Mouse (Mus musculus): Measurements from ENCODE around the gene Dapk1. TPM values are rescaled to one million over a fixed set of nuclear protein-coding genes. Genes with fewer than 3 reads are reported as not detected.

The Dapk1 gene
- 54.7 and 56.5 TPM in 2 replicates for polyA plus RNA-seq (2015; fragmentation: Nextera tagmentation; extraction: Ambion mirVana)

DNA sequence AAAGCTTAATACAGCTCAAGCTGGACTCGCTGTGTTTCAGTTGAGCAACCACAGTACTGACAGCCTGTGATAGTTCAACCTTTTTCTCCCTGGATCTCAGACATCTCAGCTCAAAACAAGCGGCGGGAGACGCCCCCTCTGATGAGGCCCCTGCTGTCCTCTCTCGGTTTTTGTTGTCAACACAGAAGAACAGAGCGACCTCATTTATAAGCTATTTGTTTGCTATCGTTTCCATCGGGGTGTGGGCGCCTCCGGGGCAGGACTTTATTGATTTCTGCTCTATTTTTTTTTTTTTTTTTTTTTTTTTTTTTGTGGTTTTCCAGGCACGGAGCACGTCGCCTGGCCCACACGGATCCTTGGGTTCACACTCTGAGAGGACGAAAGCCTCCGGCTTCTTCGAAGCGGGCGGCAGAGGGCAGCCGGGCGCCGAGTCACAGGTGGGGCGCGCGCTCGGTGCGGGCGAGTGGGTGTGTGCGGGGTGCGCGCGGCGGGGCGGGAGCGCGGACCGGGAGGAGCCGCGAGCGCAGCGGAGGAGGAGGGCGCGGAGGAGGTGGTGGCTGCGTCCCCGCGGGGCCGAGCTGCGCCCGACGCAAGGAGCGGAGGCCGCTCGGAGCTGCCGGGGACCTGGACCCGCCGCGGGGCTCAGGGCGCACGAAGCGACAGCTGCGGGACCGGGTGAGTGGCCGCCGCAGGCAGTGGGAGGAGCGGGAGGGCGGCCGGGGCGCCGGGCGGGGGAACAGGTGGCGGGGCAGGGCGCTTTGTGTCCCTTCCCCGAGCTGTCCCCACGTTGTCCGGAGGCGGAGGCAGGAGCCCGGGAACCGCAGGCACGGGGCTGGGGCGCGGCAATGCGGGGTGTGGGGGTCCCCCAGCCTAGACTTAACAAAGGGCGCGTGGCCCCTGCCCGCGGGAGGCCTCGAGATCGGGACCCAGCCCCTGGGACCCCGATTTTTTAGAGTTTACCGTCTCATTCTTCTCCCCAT, at the start of gene Dapk1:
Gene Dapk1 (plus strand): TSS at position 512 of the 980 bp plus-strand sequence.
- ATAC-seq (replicated peaks) = peak; percentile 90
- peak within 1 kb of the TSS; percentile 97 for H3K4me3 ChIP-seq
- no peaks in the 10 kb centered on the region for H3K9me3 ChIP-seq
- under 1% methylated on average over 80 of the region's 90 CpGs for WGBS
- H3K36me3 ChIP-seq = peaks cover 6% of the 10 kb centered on the region; the same call in 1 of the 2 replicates
- H3K27me3 ChIP-seq = no peaks in the 10 kb centered on the region
- peak within 1 kb of the TSS; percentile 50 for H3K4me2 ChIP-seq (replicated peaks)
- H3K4me1 ChIP-seq = peaks cover 27% of the 10 kb centered on the region
- H3K9ac ChIP-seq (replicated peaks) = peak within 1 kb of the TSS; percentile 95
- peak within 1 kb of the TSS; percentile 96 for H3K27ac ChIP-seq (replicated peaks)

DNA sequence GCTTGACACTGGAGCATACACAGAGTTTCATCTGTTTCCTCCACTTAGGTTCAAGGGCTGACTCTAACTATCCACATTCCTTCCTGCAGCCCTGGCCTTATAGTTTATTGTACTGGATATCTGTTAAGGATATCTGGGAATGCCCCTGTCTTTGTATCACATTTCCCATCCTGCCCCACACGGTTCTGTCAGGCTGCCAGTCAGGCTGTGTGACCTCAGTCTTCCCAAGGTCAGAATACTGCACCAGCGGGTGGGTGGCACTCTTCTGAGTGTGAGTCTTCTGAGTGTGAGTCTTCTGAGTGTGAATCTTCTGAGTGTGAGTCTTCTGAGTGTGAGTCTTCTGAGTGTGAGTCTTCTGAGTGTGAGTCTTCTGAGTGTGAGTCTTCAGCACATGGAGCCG, 48.4 kb upstream of the Dapk1 start:
- Histone ChIP-seq H3K4me3 (no peak overlapping the region), H3K9me3 (no peaks in the 10 kb centered on the region), H3K27me3 (no peaks in the 10 kb centered on the region), H3K27ac (replicated peaks) (no peak overlapping the region), H3K4me1 (no peaks in the 10 kb centered on the region), H3K9ac (replicated peaks) (no peak overlapping the region), H3K4me2 (replicated peaks) (no peak overlapping the region), H3K36me3 (no peaks in the 10 kb centered on the region)
- ATAC-seq (replicated peaks) = no peak
- 66% methylated on average over 3 of the region's 3 CpGs for WGBS

DNA sequence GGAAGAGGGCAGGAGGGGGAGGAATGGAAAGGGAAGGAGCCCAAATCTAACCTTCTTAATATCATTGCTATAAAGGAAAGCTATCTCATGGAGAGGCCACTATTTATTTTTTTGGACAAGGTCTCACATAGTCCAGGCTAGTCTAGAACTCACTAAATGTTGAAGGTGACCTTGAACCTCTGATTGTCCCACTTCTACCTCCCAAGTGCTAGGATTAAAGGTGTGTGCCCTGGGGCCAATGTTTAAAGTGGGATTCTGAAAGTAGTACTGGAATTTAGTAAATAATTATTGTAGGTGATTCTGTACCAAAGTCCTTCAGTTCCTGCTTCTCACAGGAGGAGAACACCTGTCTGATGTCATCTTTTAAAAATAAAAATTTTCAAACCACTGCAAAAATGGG, 45.3 kb upstream of the Dapk1 start:
- H3K27ac ChIP-seq (replicated peaks) = no peak overlapping the region
- no peaks in the 10 kb centered on the region for H3K27me3 ChIP-seq
- no peak overlapping the region for H3K9ac ChIP-seq (replicated peaks)
- H3K4me1 ChIP-seq = no peaks in the 10 kb centered on the region
- no peak overlapping the region for H3K4me3 ChIP-seq
- no peak overlapping the region for H3K4me2 ChIP-seq (replicated peaks)
- no peak for ATAC-seq (replicated peaks)
- no peaks in the 10 kb centered on the region for H3K36me3 ChIP-seq
- H3K9me3 ChIP-seq = no peaks in the 10 kb centered on the region

DNA sequence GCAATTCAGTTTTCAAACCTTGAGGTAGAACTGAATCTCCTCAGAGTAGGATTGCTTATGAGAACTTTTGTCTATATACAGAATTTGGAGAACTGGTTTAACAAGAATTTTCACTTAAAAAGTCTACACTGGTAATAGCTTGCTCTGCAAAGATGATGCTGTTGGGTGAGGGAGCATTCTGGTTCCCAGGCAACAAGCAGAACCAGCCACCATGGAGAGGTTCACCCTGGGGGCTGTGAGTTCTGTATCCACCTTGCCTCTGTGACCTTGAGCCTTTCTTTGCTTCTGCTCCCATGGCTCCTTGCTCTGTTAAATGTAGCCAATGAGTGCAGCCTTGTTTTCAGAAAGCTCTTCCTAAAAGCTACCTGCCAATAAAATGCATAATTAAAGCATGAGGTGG, 44.8 kb upstream of the Dapk1 start:
- no peak overlapping the region for H3K27ac ChIP-seq (replicated peaks)
- no peaks in the 10 kb centered on the region for H3K36me3 ChIP-seq
- H3K4me2 ChIP-seq (replicated peaks) = no peak overlapping the region
- no peaks in the 10 kb centered on the region for H3K9me3 ChIP-seq
- no peak overlapping the region for H3K9ac ChIP-seq (replicated peaks)
- H3K27me3 ChIP-seq = no peaks in the 10 kb centered on the region
- no peak for ATAC-seq (replicated peaks)
- no peaks in the 10 kb centered on the region for H3K4me1 ChIP-seq
- no peak overlapping the region for H3K4me3 ChIP-seq

DNA sequence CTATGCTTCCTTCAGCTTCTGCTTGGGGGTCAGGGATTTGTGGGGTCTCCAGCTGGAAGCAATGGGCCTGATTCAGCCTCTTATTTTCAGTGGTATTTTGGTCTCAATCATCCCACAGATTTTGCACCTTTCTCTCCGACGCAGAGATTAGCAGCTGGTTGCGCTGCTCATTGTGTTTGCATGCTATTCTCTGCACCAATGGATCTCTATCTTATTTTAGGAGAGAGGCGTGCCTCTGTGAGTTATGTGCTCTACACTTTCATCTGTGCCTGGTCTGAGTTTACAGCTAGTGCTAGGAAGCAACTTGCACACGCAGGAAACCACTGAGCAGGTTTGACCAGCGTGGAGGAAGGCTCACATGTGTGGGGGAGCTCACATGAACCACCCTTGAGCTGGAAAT, 37.4 kb upstream of the Dapk1 start:
- no peaks in the 10 kb centered on the region for H3K36me3 ChIP-seq
- no peak overlapping the region for H3K27ac ChIP-seq (replicated peaks)
- H3K4me3 ChIP-seq = no peak overlapping the region
- ATAC-seq (replicated peaks) = no peak
- no peaks in the 10 kb centered on the region for H3K9me3 ChIP-seq
- no peak overlapping the region for H3K4me2 ChIP-seq (replicated peaks)
- WGBS = 75% methylated on average over 6 of the region's 6 CpGs
- no peaks in the 10 kb centered on the region for H3K27me3 ChIP-seq
- H3K4me1 ChIP-seq = no peaks in the 10 kb centered on the region
- no peak overlapping the region for H3K9ac ChIP-seq (replicated peaks)

DNA sequence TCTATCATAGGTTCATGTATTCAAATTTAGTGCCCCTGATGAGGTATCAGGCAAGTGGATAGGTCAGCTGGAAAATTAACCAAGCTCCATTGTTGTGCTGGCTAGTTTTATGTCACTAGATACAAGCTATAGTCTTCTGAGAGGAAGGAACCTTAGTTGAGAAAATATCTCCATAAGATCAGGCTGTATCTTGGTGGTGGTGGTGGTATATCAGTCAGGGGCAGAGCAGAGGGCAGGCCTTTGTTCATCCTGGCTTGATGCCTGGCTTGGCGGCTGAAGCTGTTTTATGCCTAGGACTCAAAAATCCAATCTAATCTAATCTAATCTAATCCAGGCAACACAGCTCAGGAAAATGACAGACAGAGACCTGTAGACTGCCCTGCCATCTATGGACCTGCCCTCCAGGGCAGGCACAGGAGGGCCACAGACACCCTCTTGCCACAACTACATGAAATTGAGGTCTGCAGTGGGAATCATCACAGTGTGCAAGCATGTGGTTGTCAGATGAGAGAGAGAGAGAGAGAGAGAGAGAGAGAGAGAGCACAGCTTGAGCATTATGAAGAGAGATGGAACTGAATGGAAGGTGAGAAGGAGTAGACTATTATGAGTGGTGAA, 32.7 kb upstream of the Dapk1 start:
- no peak for ATAC-seq (replicated peaks)
- WGBS = 97% methylated on average over 1 of the region's 1 CpGs
- no peaks in the 10 kb centered on the region for H3K27me3 ChIP-seq
- H3K4me3 ChIP-seq = no peak overlapping the region
- H3K9me3 ChIP-seq = no peaks in the 10 kb centered on the region
- H3K36me3 ChIP-seq = no peaks in the 10 kb centered on the region
- no peak overlapping the region for H3K27ac ChIP-seq (replicated peaks)
- H3K4me1 ChIP-seq = no peaks in the 10 kb centered on the region
- H3K4me2 ChIP-seq (replicated peaks) = no peak overlapping the region
- H3K9ac ChIP-seq (replicated peaks) = no peak overlapping the region

DNA sequence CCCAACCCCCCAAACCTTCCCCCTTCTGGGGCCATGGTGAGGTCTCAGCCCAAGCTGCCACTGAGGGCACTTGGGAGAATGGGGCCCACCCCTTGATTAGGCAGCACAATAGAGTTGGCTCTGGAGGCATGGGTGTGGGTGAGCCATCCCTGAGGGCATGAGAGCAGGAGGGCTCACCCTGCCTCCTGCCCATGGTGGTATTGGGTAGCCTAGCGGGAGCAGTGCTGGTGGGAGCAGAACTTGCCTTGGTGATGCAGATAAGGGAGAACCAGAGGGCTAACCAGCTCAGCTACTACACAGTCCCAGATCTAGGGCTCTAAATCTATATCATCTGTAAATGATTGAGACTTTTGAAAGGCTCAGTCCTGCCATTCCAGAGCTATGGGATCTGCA, 32.2 kb upstream of the Dapk1 start:
- Histone ChIP-seq H3K4me2 (replicated peaks) (no peak overlapping the region), H3K4me1 (no peaks in the 10 kb centered on the region), H3K36me3 (no peaks in the 10 kb centered on the region), H3K4me3 (no peak overlapping the region), H3K9me3 (no peaks in the 10 kb centered on the region), H3K9ac (replicated peaks) (no peak overlapping the region), H3K27ac (replicated peaks) (no peak overlapping the region), H3K27me3 (no peaks in the 10 kb centered on the region)
- no peak for ATAC-seq (replicated peaks)
- WGBS = 100% methylated on average over 1 of the region's 1 CpGs

DNA sequence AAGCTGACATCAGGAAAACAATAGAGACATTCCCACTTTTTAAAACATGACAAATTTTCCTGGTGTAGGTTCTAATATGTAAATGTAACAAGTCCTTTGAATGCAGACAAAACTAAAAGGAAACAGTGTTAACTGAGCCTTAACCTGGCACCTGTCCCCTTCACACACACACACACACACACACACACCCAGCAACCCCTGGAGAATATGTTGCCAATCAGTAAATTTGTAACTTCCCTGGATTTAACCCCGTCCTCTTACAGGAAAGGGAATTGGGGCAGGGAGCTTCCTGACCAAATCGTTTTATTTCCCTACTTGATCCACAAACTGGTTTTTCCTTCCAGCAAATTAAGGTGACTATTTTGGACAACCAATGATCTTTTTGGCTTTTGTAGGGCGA, 28.2 kb upstream of the Dapk1 start:
- Histone ChIP-seq H3K9me3 (no peaks in the 10 kb centered on the region), H3K27me3 (no peaks in the 10 kb centered on the region), H3K4me3 (no peak overlapping the region), H3K9ac (replicated peaks) (no peak overlapping the region), H3K27ac (replicated peaks) (no peak overlapping the region), H3K4me1 (no peaks in the 10 kb centered on the region), H3K4me2 (replicated peaks) (no peak overlapping the region), H3K36me3 (no peaks in the 10 kb centered on the region)
- no peak for ATAC-seq (replicated peaks)
- WGBS = 90% methylated on average over 3 of the region's 3 CpGs

DNA sequence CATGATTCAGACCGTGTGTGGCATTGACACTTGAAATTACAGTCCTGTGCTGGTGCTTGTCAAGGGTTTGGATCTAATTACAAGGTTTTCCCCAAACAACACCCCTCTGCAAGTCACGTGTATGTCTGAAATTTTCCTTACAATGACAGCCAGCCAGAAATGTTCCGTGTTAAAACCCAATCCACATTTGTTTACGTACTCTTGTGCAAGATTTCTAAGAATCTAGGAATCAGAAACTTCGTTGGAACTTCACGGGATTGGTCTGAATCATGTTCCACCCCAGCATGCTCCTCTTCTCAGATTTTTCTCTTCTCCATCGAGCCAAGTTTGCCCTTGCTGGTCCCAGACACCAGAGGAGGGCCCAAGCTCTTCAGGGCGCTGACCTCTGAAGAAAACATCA, 27.8 kb upstream of the Dapk1 start:
- H3K9me3 ChIP-seq = no peaks in the 10 kb centered on the region
- WGBS = 74% methylated on average over 8 of the region's 8 CpGs
- no peak overlapping the region for H3K4me2 ChIP-seq (replicated peaks)
- no peak overlapping the region for H3K27ac ChIP-seq (replicated peaks)
- H3K4me3 ChIP-seq = no peak overlapping the region
- ATAC-seq (replicated peaks) = no peak
- H3K4me1 ChIP-seq = no peaks in the 10 kb centered on the region
- no peaks in the 10 kb centered on the region for H3K27me3 ChIP-seq
- H3K9ac ChIP-seq (replicated peaks) = no peak overlapping the region
- H3K36me3 ChIP-seq = no peaks in the 10 kb centered on the region

DNA sequence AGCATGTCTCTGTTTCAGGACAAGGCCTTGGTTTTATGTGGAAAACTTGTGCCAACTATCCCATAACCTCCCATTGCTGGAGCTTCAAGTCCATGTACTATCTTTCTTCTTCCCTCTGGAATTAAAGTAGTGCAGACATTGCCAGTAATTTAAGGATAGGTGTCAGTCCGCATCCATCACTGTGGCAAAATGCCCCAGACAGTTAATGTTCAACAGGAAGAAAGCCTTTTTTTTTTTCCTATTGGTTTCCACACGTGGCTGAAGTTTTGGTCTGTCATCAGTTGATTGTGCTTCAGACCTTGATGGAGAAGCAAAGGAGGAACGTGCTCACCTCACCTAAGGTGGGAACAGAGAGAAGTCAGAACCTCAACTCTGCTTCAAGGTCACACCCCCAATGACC, 23.2 kb upstream of the Dapk1 start:
- Histone ChIP-seq H3K27ac (replicated peaks) (no peak overlapping the region), H3K27me3 (no peaks in the 10 kb centered on the region), H3K4me2 (replicated peaks) (no peak overlapping the region), H3K4me1 (no peaks in the 10 kb centered on the region), H3K9me3 (no peaks in the 10 kb centered on the region), H3K36me3 (no peaks in the 10 kb centered on the region), H3K9ac (replicated peaks) (no peak overlapping the region), H3K4me3 (no peak overlapping the region)
- 88% methylated on average over 3 of the region's 3 CpGs for WGBS
- ATAC-seq (replicated peaks) = no peak

DNA sequence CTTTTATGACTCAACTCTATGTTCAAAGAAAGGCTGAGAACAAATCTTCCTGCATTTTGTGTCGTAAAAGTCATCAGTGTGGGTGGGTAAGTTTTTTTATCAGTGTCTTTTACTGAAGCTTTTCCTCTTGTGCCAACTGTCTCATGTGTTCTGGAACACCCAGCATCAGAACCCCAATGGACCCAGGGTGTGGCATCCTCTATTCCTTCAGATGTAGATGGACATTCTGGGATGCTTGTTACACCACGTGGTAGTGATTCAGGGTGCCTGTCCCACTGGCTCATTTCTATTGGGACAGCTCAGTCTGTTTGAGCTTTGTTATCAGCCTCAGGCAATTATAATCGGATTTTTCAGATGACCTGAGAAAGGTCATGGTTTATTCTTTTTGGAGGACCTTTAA, 6.9 kb upstream of the Dapk1 start:
- Histone ChIP-seq H3K36me3 (no peaks in the 10 kb centered on the region), H3K27ac (replicated peaks) (no peak overlapping the region), H3K4me1 (no peaks in the 10 kb centered on the region), H3K9ac (replicated peaks) (no peak overlapping the region), H3K4me3 (no peak overlapping the region), H3K9me3 (no peaks in the 10 kb centered on the region), H3K4me2 (replicated peaks) (no peak overlapping the region), H3K27me3 (no peaks in the 10 kb centered on the region)
- 77% methylated on average over 3 of the region's 3 CpGs for WGBS
- ATAC-seq (replicated peaks) = no peak

DNA sequence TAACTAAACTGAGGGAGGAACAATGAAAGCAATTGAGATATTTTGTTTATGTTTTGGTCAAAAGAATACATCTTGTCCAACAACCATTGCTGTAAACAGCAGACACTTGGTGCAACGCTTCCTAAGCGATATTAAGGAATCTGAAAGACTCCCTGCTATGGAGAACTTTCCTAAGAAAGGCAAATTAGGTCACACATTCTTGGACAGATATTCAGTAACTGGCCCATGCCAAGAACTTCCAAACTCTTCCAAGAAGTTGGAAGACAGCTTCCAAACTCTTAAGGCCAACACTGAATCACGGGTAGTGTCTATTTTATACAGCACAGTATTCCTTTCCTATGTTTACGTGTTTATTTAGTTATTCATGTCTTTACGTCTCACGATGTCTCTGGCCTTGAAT, 6.2 kb upstream of the Dapk1 start:
- Histone ChIP-seq H3K9me3 (no peaks in the 10 kb centered on the region), H3K36me3 (no peaks in the 10 kb centered on the region), H3K4me1 (no peaks in the 10 kb centered on the region), H3K4me2 (replicated peaks) (no peak overlapping the region), H3K27ac (replicated peaks) (no peak overlapping the region), H3K27me3 (no peaks in the 10 kb centered on the region), H3K9ac (replicated peaks) (no peak overlapping the region), H3K4me3 (no peak overlapping the region)
- 87% methylated on average over 6 of the region's 6 CpGs for WGBS
- no peak for ATAC-seq (replicated peaks)

All from forebrain, embryonic 15.5 days (tissue).